Mouse (Mus musculus) B cell, adult 2 months (primary cell): ENCODE results near the gene Tenm2.

Source experiments
- DNase-seq, 2 experiments: peaks; one replicate each; pipeline ENCODE4 v3.0.0; 2022

Gene Tenm2

GRCm38 (mm10) chr11:36096219-36096618 is 1139.5 kb downstream of the Tenm2 start:
- no peak for DNase-seq

- no peak for DNase-seq
These were observed 1145.6 kb downstream of the Tenm2 start for GRCm38 (mm10) chr11:36090210-36090609.

- DNase-seq: no peak
These were observed 1154.2 kb downstream of the Tenm2 start for GRCm38 (mm10) chr11:36081399-36082053.

- DNase-seq: no peak
These were observed 1155.0 kb downstream of the Tenm2 start for GRCm38 (mm10) chr11:36080766-36081165.

- DNase-seq: no peak
These were observed 1157.4 kb downstream of the Tenm2 start for GRCm38 (mm10) chr11:36078391-36078790.

- no peak for DNase-seq
These were observed 1161.7 kb downstream of the Tenm2 start for GRCm38 (mm10) chr11:36074015-36074567.

GRCm38 (mm10) chr11:36073074-36073818 is 1162.5 kb downstream of the Tenm2 start:
- no peak for DNase-seq

- DNase-seq: no peak
These were observed 1163.1 kb downstream of the Tenm2 start for GRCm38 (mm10) chr11:36072646-36073045.

- DNase-seq: no peak
These were observed 1163.7 kb downstream of the Tenm2 start for GRCm38 (mm10) chr11:36072038-36072437.

- no peak for DNase-seq
These were observed 1176.4 kb downstream of the Tenm2 start for GRCm38 (mm10) chr11:36059325-36059843.

- no peak for DNase-seq
These were observed 1179.2 kb downstream of the Tenm2 start for GRCm38 (mm10) chr11:36056525-36056924.

- DNase-seq: no peak
These were observed 1181.4 kb downstream of the Tenm2 start for GRCm38 (mm10) chr11:36054323-36054722.

GRCm38 (mm10) chr11:36053457-36053856 is 1182.3 kb downstream of the Tenm2 start:
- no peak for DNase-seq

GRCm38 (mm10) chr11:36052598-36052997 is 1183.2 kb downstream of the Tenm2 start:
- no peak for DNase-seq

- no peak for DNase-seq
These were observed 1183.7 kb downstream of the Tenm2 start for GRCm38 (mm10) chr11:36052091-36052490.

- no peak for DNase-seq
These were observed 1186.2 kb downstream of the Tenm2 start for GRCm38 (mm10) chr11:36049547-36049946.

GRCm38 (mm10) chr11:36045681-36046276 is 1190.0 kb downstream of the Tenm2 start:
- DNase-seq: peak; percentile 4 to 5

GRCm38 (mm10) chr11:36041411-36041810 is 1194.4 kb downstream of the Tenm2 start:
- no peak for DNase-seq

- DNase-seq: no peak
These were observed 1195.1 kb downstream of the Tenm2 start for GRCm38 (mm10) chr11:36040508-36041233.

GRCm38 (mm10) chr11:36039825-36040224 is 1195.9 kb downstream of the Tenm2 start:
- DNase-seq: no peak

- no peak for DNase-seq
These were observed 1197.4 kb downstream of the Tenm2 start for GRCm38 (mm10) chr11:36038386-36038785.

GRCm38 (mm10) chr11:36037311-36037710 is 1198.5 kb downstream of the Tenm2 start:
- DNase-seq: no peak
